Mouse (Mus musculus): Measurements from ENCODE around the gene Nudt17. TPM values are rescaled to one million over a fixed set of nuclear protein-coding genes. Genes with fewer than 3 reads are reported as not detected.
A peak's percentile ranks its signal among the peaks of the same experiment; 100 is the strongest.

Gene Nudt17
- total RNA-seq (2012; rRNA removed) (0.84 and 1.0 TPM in 2 replicates), total RNA-seq (2014; rRNA removed) (0.21 and 0.39 TPM in 2 replicates), polyA plus RNA-seq (2012; ENCODE audit: insufficient read length, low read depth) (1.1 and 1.9 TPM in 2 replicates)

DNA sequence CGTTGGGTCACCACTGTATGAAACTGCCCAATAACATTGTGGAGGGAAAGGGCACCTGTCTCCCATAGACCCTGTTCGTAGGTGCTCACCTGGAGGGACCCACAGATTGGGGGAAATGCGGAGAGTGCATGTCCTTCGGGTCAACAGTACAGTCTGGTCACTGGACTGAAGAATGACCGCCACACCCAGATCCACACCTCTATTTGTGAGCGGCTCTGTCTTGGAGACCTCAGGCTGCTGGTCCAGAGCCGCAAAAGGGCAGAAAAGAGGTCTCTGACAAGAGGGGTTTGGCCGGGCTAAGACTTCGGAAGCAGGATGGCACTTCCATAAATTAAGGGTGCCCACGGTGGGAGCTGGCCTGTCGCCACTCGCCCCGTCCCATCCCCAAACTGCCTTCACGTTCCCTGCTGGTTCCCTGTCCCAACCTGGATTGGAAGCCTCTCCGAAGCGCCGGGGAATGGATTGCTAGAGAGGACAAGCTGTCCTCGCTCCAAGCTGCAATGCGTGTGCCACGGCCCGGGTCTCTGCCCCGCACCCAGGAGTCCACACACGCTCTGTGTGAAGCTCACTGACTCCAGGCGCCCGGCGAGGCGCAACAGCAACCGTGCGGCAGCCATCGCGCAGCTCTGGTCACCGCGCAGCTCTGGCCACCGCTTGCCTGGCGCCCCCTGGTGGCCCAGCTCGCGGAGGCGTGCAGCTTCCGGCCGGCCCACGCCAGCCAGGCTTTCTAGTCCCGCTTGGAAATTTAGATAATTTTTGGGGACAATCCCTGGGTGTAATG lies at the start of gene Nudt17:
Gene Nudt17 (minus strand): TSS at position 660 of the 781 bp plus-strand sequence.
- no peaks in the 10 kb centered on the region for H3K27me3 ChIP-seq (replicated peaks)
- in situ Hi-C loops (cut with MboI; ENCODE audit: low pct_ligation_motif_present, low pct_unique_long_range_greater_than_20kb, low sequenced_read_pairs) (loop anchor here (5.0 kb wide), 1 partner anchor 46 kb away; no protein-coding TSS in a partner anchor), dilution Hi-C loops (cut with MboI; ENCODE audit: extremely low pct_ligation_motif_present, extremely low pct_unique_long_range_greater_than_20kb, low sequenced_read_pairs) (no loop called here)
- H3K36me3 ChIP-seq (replicated peaks in 1 of 2; ENCODE audit: control insufficient read depth in 1 of 2, insufficient read depth in 1 of 2, low read length in 1 of 2): peaks cover 55 to 83% of the 10 kb centered on the region in 2 experiments
- H3K9ac ChIP-seq (ENCODE audit: insufficient read depth, low read depth): peak within 1 kb of the TSS; percentile 15
- peaks cover 3 to 8% of the 10 kb centered on the region in 2 experiments; a peak in 2 of 4 replicates for H3K4me1 ChIP-seq (ENCODE audit: control insufficient read depth in 1 of 2, insufficient read depth in 2 of 2)
- H3K4me2 ChIP-seq (ENCODE audit: insufficient read depth, low read depth, poor library complexity, severe bottlenecking): peak within 1 kb of the TSS; percentile 53
- no peak within 1 kb of the TSS for H3K4me3 ChIP-seq (replicated peaks in 1 of 3; ENCODE audit: low read depth in 2 of 3, low read length in 2 of 3, poor library complexity in 1 of 3)
- H3K79me2 ChIP-seq (replicated peaks; ENCODE audit: control insufficient read depth, extremely low read depth, insufficient read depth, poor library complexity, severe bottlenecking): no peaks in the 10 kb centered on the region
- H3K27ac ChIP-seq (ENCODE audit: insufficient read depth, low read depth): no peak within 1 kb of the TSS
- TF ChIP-seq MYC (IDR thresholded peaks at IDR 0.05; ENCODE audit: low read depth, low read length): 0 out of 2 replicates have a peak, but pooled peaks have one; percentile 20
- TF ChIP-seq ZC3H11A (IDR thresholded peaks at IDR 0.05; ENCODE audit: low read depth, low read length): peak; percentile 44
- TF ChIP-seq PAX5 (IDR thresholded peaks at IDR 0.05; ENCODE audit: low read length): no peak
- no peak; the same call in 1 of the 2 replicates for TF ChIP-seq MAX (IDR thresholded peaks at IDR 0.05; ENCODE audit: low read length)
- no peak for TF ChIP-seq JUN (IDR thresholded peaks at IDR 0.05; ENCODE audit: insufficient read depth, low read depth, low read length)
- TF ChIP-seq TCF12 (IDR thresholded peaks at IDR 0.05; ENCODE audit: low read depth, low read length): no peak
- TF ChIP-seq GABPA (IDR thresholded peaks at IDR 0.05; ENCODE audit: insufficient replicate concordance, low read depth, low read length): no peak
- 0 out of 2 replicates have a peak, but pooled peaks have one; percentile 8 for TF ChIP-seq POLR2A (IDR thresholded peaks at IDR 0.05; ENCODE audit: low read depth, low read length)
- peak; percentile 20 to 91; a peak in 3 of 4 replicates for TF ChIP-seq CTCF (conservative IDR thresholded peaks at IDR 0.05 in 1 of 2, IDR thresholded peaks at IDR 0.05 in 1 of 2; ENCODE audit: low read depth in 2 of 2, low read length in 2 of 2)
- peak; percentile 35; the same call in 1 of the 2 replicates for TF ChIP-seq BHLHE40 (IDR thresholded peaks at IDR 0.05; ENCODE audit: low read depth, low read length)
- no peak for TF ChIP-seq ETS1 (conservative IDR thresholded peaks at IDR 0.05; ENCODE audit: low read depth, low read length)
- TF ChIP-seq UBTF (IDR thresholded peaks at IDR 0.05; ENCODE audit: low read depth, low read length): no peak
- TF ChIP-seq NELFE (IDR thresholded peaks at IDR 0.05; ENCODE audit: low read depth, low read length): no peak
- no peak for TF ChIP-seq E2F4 (IDR thresholded peaks at IDR 0.05; ENCODE audit: insufficient replicate concordance, low read depth, low read length)
- peak; percentile 19; the same call in 1 of the 2 replicates for TF ChIP-seq MEF2A (IDR thresholded peaks at IDR 0.05; ENCODE audit: borderline replicate concordance, low read depth, low read length)
- TF ChIP-seq TBP (conservative IDR thresholded peaks at IDR 0.05; ENCODE audit: low read depth, low read length): no peak
- TF ChIP-seq POLR2AphosphoS2 (IDR thresholded peaks at IDR 0.05; ENCODE audit: low read depth, low read length): no peak
- no peak for TF ChIP-seq CHD2 (IDR thresholded peaks at IDR 0.05; ENCODE audit: low read length)
- peak; percentile 52; the same call in 1 of the 2 replicates for TF ChIP-seq IRF4 (IDR thresholded peaks at IDR 0.05; ENCODE audit: low read depth, low read length)
- TF ChIP-seq ZKSCAN1 (IDR thresholded peaks at IDR 0.05; ENCODE audit: borderline replicate concordance, low read depth, low read length): no peak
- no peak for TF ChIP-seq USF1 (IDR thresholded peaks at IDR 0.05; ENCODE audit: low read depth, low read length)
- no peak for TF ChIP-seq ZNF384 (IDR thresholded peaks at IDR 0.05; ENCODE audit: low read depth, low read length)
- TF ChIP-seq HCFC1 (IDR thresholded peaks at IDR 0.05; ENCODE audit: low read depth, low read length): peak; percentile 21; the same call in 1 of the 2 replicates
- TF ChIP-seq RCOR1 (conservative IDR thresholded peaks at IDR 0.05; ENCODE audit: low read depth, low read length): no peak
- TF ChIP-seq ELF1 (IDR thresholded peaks at IDR 0.05; ENCODE audit: low read depth, low read length): peak; percentile 67
- no peak for TF ChIP-seq USF2 (conservative IDR thresholded peaks at IDR 0.05; ENCODE audit: low read depth, low read length)
- TF ChIP-seq SMC3 (IDR thresholded peaks at IDR 0.05; ENCODE audit: low read depth, low read length): peak; percentile 92
- no peak for TF ChIP-seq MAZ (IDR thresholded peaks at IDR 0.05; ENCODE audit: low read depth, low read length)
- no peak for TF ChIP-seq MXI1 (IDR thresholded peaks at IDR 0.05; ENCODE audit: low read depth, low read length)
- 0 out of 2 replicates have a peak, but pooled peaks have one; percentile 14 for TF ChIP-seq SIN3A (IDR thresholded peaks at IDR 0.05; ENCODE audit: low read length)
- TF ChIP-seq EP300 (IDR thresholded peaks at IDR 0.05; ENCODE audit: low read length): no peak
- no peak for TF ChIP-seq KAT2A (IDR thresholded peaks at IDR 0.05; ENCODE audit: insufficient replicate concordance, low read length)
- TF ChIP-seq JUND (conservative IDR thresholded peaks at IDR 0.05; ENCODE audit: low read depth, low read length): no peak
- TF ChIP-seq CHD1 (IDR thresholded peaks at IDR 0.05; ENCODE audit: low read depth, low read length): no peak
- no peak for TF ChIP-seq ZMIZ1 (IDR thresholded peaks at IDR 0.05; ENCODE audit: low read depth, low read length)
- TF ChIP-seq NRF1 (IDR thresholded peaks at IDR 0.05; ENCODE audit: low read depth, low read length): peak; percentile 70
- peak; percentile 70 for TF ChIP-seq RAD21 (IDR thresholded peaks at IDR 0.05; ENCODE audit: low read depth, low read length)
- TF ChIP-seq MAFK (IDR thresholded peaks at IDR 0.05; ENCODE audit: insufficient replicate concordance, low read length): no peak
- DNase-seq (ENCODE audit: extremely low read depth): peak; percentile 44
- peaks cover 10% of the 10 kb centered on the region for H3K9me3 ChIP-seq (replicated peaks; ENCODE audit: low read length)

Measured in CH12.LX (cell line).